Mouse (Mus musculus) E14TG2a.4 (cell line): ENCODE results near the gene Zfp385b.

Experiments used
- CTCF ChIP-seq: conservative IDR thresholded peaks from 2 replicates; pipeline ENCODE4 v1.5.1; 2014; ENCODE audit warnings: low read length
- NANOG ChIP-seq: IDR thresholded peaks from 2 replicates; pipeline ENCODE4 v1.6.1; 2014; ENCODE audit warnings: borderline replicate concordance, low read length, mixed read lengths

DNA sequence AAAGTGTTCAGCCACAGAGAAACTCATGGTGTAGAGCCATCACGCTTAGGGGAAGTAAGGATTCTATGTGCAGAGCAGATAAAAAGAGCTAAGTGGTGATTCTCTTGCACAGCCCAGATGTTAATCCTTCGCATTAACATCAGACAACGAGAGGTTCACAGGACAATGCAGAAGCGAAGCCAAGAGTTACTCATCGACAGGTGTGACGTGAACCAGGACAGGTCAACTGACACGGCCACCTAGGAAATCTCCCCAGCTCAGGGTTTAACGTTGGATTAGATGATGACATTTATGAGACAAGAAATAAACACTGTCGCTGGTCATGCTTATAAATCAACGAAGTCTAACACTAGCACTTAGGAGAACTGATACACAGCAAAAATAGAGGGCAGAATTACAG, 341.9 kb downstream of the Zfp385b start:
- TF ChIP-seq CTCF: no peak
- TF ChIP-seq NANOG: no peak
